Mouse (Mus musculus) liver, adult 2 months (tissue): ENCODE measurements around the gene Kalrn.

Experiments used
- CTCF ChIP-seq: fragments of 200-500 bp; IDR thresholded peaks from 2 replicates; pipeline ENCODE4 v1.5.1; 2011; ENCODE audit warnings: low read depth, low read length, control low read depth
- POLR2A ChIP-seq: fragments of 200-500 bp; IDR thresholded peaks from 2 replicates; pipeline ENCODE4 v1.6.1; 2011; ENCODE audit warnings: low read length, control low read depth; ENCODE audit not compliant: insufficient read depth; ENCODE audit errors: extremely low read depth

- TF ChIP-seq POLR2A: no peak
- TF ChIP-seq CTCF: no peak
Measured at GRCm38 (mm10) chr16:33933411-33933810, 639.9 kb downstream of the Kalrn start.
